Mouse (Mus musculus) mouse embryonic stem cell (cell line): ENCODE results near the gene 9930021J03Rik.

Source experiments
- in situ Hi-C, 2 experiments: fragments of 300-500 bp; cut with MboI; formaldehyde crosslinking; loops; 1 replicate in 1 of 2; 3 replicates in 1 of 2; pipeline ENCODE4 v1.14.3; 2019 to 2020; ENCODE audit warnings: low sequenced_read_pairs in 2 of 2, low pct_unique_long_range_greater_than_20kb in 1 of 2, mixed read lengths in 1 of 2; ENCODE audit not compliant: unreplicated experiment in 1 of 2

Gene 9930021J03Rik

DNA sequence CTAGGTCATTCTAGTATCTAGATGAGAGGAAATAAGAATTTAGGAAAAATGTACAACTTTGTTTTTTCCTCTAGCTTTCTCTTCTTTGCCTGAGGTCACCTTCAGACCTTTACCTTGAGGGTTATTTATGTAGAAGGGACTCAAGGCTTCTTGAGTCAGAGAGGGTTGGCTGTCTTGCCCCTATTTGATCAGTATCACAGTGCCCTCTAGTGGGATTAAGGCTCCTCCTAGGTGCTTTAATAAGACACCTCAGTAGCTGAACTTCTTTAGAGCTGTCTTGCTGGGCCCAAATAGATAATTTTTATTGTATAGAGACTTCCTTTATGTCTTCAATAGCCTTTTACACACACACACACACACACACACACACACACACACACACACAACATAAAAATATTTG lies 15.2 kb upstream of the 9930021J03Rik start:
- in situ Hi-C loops, result loop anchor here in 1 of 2 experiments (10.0 kb wide), 1 partner anchor 214 kb away; the partner anchor contains the start of gene Uhrf2

DNA sequence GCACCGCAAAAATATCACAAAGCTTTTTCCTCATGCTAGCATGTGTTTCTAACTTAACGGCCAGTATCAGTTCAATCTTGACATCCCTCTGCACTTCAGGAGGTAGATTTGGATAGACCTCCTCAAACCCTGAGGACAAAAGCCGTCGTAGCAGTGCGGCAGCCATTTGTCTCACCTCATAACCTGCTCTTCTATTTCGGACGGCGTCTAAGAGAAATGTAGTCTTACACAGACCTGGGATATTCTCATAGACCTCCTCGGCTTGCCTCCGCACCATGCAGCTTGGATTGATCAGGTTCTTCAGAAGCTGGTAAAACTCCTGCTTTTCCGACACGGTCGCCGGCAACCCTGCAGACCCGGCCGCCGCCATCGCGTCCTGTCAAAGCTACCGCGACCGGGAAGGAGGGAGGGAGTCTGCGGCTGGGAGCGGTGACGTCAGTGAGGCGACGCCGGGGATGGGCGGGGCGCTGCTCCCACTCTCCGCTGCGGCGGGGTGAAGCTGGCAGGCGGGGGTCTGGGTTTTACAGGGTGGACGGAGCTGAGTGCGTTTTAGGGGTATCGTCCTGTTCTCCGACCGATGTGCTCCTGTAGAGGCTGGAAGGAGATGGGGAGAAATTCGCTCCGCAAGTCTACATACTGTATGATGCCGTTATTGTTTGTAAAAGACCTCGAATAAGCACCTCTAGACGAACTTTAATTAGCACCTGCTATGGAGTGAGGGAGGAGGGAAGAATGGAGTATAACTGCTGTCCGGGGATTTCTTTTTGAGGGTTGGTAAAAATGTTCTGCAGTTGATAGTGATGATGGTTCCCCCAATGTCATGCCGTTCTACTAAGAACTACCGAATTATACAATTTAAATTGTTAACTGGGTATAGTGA lies 7.0 kb upstream of the 9930021J03Rik start, which contains the start of gene Ranbp6:
TSS of gene Ranbp6 (minus strand) at position 394 of the 880 bp plus-strand sequence.
- in situ Hi-C loops, result no loop called here

DNA sequence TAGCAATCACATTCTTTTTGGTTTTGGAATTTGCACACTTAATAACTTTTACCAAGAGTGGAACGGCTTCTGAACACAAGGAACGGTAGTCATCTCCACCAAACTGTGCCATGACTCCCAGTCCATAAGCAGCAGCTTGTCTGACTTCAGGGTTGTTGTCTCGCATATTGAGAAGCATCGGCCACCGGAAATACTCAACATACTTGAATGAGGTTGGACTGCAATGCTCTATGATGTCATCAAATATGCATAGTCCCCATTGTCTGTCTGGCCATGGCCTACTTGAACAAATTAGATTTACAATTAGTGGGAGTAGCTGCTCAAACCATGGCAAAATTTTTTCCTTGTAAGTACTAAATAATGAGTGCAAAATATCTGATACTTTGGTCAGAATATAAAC lies 4.2 kb upstream of the 9930021J03Rik start:
- in situ Hi-C loops, result no loop called here

GRCm38 (mm10) chr19:29805101-29805916 lies 480 bp downstream of the 9930021J03Rik start:
- in situ Hi-C loops, result no loop called here

DNA sequence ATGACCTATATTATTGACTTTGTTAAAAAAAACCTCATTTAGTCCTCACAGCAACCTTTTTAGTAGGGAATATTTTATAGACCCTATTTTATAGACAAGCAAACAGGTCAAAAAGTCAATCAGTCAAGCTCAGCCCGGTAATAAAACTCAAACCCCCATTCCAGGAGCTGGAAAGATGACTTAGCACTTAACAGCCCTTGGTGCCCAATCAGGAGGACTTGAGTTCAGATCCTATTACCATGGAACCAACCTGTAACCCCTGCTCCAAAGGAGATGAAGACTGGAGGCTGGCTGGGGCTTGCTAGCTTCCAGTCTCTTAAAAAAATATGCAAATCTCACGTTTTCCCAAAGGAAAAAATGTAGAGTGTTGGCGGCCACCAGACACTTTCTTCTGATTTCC lies 1.8 kb downstream of the 9930021J03Rik start:
- in situ Hi-C loops, result no loop called here

GRCm38 (mm10) chr19:29797371-29797770 lies 8.4 kb downstream of the 9930021J03Rik start:
- in situ Hi-C loops, result no loop called here

DNA sequence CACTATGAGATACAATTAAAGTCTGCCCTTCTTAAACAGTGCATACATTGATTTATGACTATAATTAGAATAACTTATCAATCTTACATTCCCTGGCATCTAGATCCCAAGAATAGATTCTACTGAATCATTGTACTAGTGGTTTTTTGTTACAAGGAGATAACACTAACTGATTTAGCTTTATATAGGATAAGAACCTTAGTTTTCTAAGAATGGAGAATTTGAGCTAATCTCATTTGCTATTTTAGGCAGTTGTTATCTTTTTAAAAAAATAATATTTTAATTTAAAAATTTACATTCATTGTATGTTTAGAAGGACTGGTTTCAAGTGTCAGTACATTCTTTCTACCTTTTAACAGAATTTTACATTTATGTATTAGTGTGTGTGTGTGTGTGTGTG lies 17.8 kb downstream of the 9930021J03Rik start:
- in situ Hi-C loops, result no loop called here

DNA sequence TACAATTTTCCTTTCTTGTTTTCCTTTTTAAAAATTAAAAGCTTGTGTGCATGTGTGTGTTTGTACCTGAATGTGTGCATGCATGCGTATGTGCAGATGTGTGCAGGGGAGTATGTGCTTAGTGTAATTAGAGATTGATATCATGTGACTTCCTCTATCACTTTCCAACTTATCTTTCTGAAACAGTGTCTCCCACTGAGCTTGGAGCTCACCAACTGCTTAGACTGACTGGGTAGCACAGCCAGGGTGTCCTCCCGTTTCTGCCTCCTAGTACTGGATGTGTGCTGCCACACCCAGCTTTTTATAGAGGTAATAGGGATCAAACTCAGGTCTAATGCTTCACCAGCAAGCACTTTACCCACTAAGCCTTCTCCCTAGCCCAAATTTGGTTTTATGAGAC lies 22.9 kb downstream of the 9930021J03Rik start:
- in situ Hi-C loops, result no loop called here

GRCm38 (mm10) chr19:29753939-29754338 lies 51.9 kb downstream of the 9930021J03Rik start:
- in situ Hi-C loops, result no loop called here

DNA sequence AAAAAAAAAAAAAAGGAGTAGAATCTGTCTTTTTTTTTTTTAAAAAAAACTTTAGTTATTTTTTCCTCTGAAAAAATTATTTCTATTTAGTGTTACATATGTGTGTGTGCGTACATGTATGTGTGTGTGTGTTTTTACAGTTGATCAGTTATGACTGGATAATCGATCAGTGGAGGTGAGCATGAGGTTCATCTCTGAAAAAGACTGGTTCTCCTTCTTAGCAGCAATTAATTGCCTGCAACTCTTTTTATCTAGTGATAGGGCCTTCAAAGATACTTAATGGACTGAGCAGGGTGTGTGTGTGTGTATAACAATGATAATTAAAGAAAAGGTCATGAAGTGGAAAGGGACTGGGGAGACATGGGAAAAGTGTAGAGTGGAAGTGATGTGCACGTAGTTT lies 54.8 kb downstream of the 9930021J03Rik start:
- in situ Hi-C loops, result no loop called here

- in situ Hi-C loops, result no loop called here
Measured at GRCm38 (mm10) chr19:29743531-29743930, 62.3 kb downstream of the 9930021J03Rik start.

- in situ Hi-C loops, result no loop called here
Measured at GRCm38 (mm10) chr19:29740661-29741060, 65.1 kb downstream of the 9930021J03Rik start.

GRCm38 (mm10) chr19:29739608-29740007 lies 66.2 kb downstream of the 9930021J03Rik start:
- in situ Hi-C loops, result no loop called here

GRCm38 (mm10) chr19:29735421-29735820 lies 70.4 kb downstream of the 9930021J03Rik start:
- in situ Hi-C loops, result no loop called here

DNA sequence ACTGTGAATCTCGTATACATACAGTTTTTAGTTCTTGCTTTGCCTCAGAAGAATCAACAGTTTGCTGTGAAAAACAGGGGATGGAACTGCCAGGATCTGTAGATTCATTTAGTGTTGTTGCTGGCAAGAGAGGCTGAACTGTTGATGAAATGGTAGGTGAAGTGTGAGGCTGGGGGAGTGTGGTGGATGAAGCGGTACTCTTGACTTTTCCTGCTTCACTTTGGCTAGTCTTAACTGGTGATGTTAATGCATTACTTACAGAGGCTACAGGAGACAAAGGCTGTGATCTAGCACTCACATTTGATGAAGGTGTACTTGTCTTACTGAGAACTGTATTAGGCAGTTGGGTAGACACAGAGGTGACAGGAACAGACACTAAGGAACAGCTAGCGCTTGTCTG lies 87.3 kb downstream of the 9930021J03Rik start:
- in situ Hi-C loops, result no loop called here

DNA sequence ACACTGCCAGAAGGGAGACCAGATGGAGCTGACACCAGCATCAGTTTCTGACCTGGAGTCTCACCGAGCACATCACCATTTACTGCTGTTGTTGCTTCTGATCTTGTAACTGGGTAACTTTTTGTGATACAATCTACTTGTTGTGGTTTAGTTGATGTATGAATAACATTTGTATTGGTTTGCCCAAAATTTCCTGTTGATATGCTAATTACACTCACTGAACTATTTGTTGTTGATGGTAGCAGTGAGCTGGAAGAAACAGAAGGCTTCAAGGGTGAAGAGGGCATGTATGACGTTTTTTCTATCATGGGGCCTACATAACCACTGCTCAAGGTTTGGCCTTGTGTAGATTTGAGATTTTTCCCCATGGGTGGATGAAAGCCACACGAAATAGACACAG lies 87.9 kb downstream of the 9930021J03Rik start:
- in situ Hi-C loops, result no loop called here

- in situ Hi-C loops, result no loop called here
Measured at GRCm38 (mm10) chr19:29713451-29713850, 92.3 kb downstream of the 9930021J03Rik start.

GRCm38 (mm10) chr19:29709461-29709860 lies 96.3 kb downstream of the 9930021J03Rik start:
- in situ Hi-C loops, result no loop called here

DNA sequence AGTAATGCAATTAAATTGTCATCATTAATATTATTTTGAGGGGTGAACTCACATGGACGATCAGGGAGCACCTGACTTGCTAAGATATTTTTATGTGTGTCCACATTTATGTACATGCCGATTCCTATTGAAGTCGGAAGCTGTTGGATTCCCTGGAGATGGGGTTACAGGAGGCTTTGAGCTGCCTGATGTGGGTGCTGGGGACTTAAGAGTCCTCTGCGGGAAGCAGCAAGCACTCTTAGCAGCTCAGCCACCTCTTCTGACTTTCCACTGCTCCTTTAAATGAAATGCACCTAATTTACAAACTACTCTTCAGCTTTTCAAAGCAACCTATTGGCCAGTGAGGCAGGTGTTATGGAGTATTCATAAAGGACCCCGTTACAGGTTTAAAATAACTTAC lies 97.3 kb downstream of the 9930021J03Rik start:
- in situ Hi-C loops, result no loop called here
